Mouse (Mus musculus): ENCODE results near the gene Cir1. TPM values are rescaled to one million over a fixed set of nuclear protein-coding genes. Genes with fewer than 3 reads are reported as not detected.

The Cir1 gene
- polyA plus RNA-seq, 1 experiment = 6.6 TPM

DNA sequence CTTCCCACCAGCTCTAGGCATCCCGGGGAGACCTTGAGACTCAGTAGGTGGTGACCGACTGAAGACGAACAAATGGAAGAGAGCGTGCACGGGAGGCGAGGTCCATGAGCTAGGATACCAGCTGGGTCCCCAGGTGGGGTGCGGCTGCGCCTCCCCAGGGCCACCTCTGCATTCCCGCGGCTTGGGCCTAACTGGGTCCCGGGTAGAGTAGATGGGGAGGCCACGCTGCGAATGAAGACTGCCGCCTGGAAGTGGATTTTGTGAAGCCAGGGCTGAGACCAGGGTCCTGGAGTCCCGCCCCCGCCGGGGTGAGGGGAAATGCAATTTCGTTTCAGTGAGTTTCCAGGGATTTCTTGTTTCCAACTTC lies 34.8 kb downstream of the Cir1 start:
- Histone ChIP-seq H3K36me3 (ENCODE audit: control insufficient read depth, insufficient read depth) (no peaks in the 10 kb centered on the region), H3ac (ENCODE audit: control insufficient read depth, insufficient read length) (no peak overlapping the region), H3K4me3 (no peak overlapping the region), H3K79me2 (ENCODE audit: control insufficient read depth, insufficient read depth) (no peaks in the 10 kb centered on the region), H3K4me2 (ENCODE audit: low read depth) (no peak overlapping the region), H3K27me3 (ENCODE audit: control insufficient read depth, insufficient read depth, insufficient read length) (peaks cover 29% of the 10 kb centered on the region)
- TF ChIP-seq TCF12 (IDR thresholded peaks at IDR 0.05; ENCODE audit: insufficient read depth, poor library complexity, severe bottlenecking) (no peak), CEBPB (IDR thresholded peaks at IDR 0.05; ENCODE audit: insufficient read depth, poor library complexity, severe bottlenecking) (no peak), POLR2AphosphoS2 (IDR thresholded peaks at IDR 0.05; ENCODE audit: insufficient read length, low read depth) (no peak), SRF (IDR thresholded peaks at IDR 0.05; ENCODE audit: control insufficient read depth, insufficient read length, low read depth) (no peak), E2F4 (IDR thresholded peaks at IDR 0.05; ENCODE audit: insufficient read depth) (no peak), USF1 (IDR thresholded peaks at IDR 0.05; ENCODE audit: low read depth) (no peak), MYOG (IDR thresholded peaks at IDR 0.05; ENCODE audit: control insufficient read depth in 1 of 3, insufficient read depth in 1 of 3, insufficient read length in 2 of 3, low read depth in 2 of 3) (no peak), TCF3 (IDR thresholded peaks at IDR 0.05; ENCODE audit: insufficient read length, low read depth) (no peak), POLR2A (IDR thresholded peaks at IDR 0.05; ENCODE audit: insufficient read length, low read depth) (no peak), MAX (IDR thresholded peaks at IDR 0.05; ENCODE audit: low read depth) (no peak), MYOD1 (IDR thresholded peaks at IDR 0.05; ENCODE audit: control insufficient read depth in 1 of 3, insufficient read length in 2 of 3, low read depth in 2 of 3) (no peak), REST (IDR thresholded peaks at IDR 0.05; ENCODE audit: insufficient read depth, insufficient read length) (no peak)

DNA sequence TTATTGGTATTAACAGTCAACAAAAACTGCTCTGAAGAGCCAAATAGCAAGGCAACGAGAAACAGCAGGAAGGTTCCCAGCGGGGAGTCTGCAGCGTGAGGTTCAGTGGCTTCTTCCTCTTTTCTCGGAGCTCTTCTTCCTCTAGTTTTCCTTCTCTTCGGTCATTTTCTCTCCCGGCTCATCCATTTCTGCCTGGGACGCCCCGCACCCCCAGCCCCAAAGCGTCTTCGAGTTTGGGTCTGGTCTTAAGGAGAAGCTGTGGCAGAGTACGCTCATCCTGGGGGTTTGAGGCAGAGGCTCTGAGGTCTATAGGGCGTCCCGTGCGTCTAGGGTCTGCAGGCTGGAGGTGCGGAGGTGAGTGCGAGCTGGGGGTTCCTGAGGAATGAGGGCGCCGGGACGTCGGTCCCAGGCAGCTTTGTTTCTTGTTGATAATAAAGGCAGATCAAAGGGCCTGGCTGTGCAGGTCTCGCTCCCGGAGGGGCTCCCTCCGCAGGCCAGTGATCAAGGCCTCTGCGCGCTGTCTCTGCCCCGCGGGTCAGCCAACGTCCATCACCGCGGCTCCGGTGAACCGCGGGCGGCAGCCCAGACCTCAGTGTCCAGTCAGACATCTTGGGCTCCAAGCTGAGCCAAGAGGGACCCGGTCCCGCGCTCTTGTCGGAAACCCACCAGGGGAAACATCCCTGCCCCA lies 35.3 kb downstream of the Cir1 start:
- Histone ChIP-seq H3K36me3 (ENCODE audit: control insufficient read depth, insufficient read depth) (no peaks in the 10 kb centered on the region), H3K4me3 (no peak overlapping the region), H3K4me2 (ENCODE audit: low read depth) (no peak overlapping the region), H3K27me3 (ENCODE audit: control insufficient read depth, insufficient read depth, insufficient read length) (peaks cover 32% of the 10 kb centered on the region), H3ac (ENCODE audit: control insufficient read depth, insufficient read length) (no peak overlapping the region), H3K79me2 (ENCODE audit: control insufficient read depth, insufficient read depth) (no peaks in the 10 kb centered on the region)
- TF ChIP-seq TCF3 (IDR thresholded peaks at IDR 0.05; ENCODE audit: insufficient read length, low read depth) = no peak
- no peak for TF ChIP-seq TCF12 (IDR thresholded peaks at IDR 0.05; ENCODE audit: insufficient read depth, poor library complexity, severe bottlenecking)
- TF ChIP-seq POLR2A (IDR thresholded peaks at IDR 0.05; ENCODE audit: insufficient read length, low read depth) = no peak
- no peak for TF ChIP-seq USF1 (IDR thresholded peaks at IDR 0.05; ENCODE audit: low read depth)
- TF ChIP-seq MAX (IDR thresholded peaks at IDR 0.05; ENCODE audit: low read depth) = no peak
- TF ChIP-seq MYOD1 (IDR thresholded peaks at IDR 0.05; ENCODE audit: control insufficient read depth in 1 of 3, insufficient read length in 2 of 3, low read depth in 2 of 3) = no peak
- TF ChIP-seq REST (IDR thresholded peaks at IDR 0.05; ENCODE audit: insufficient read depth, insufficient read length) = no peak
- no peak for TF ChIP-seq CEBPB (IDR thresholded peaks at IDR 0.05; ENCODE audit: insufficient read depth, poor library complexity, severe bottlenecking)

DNA sequence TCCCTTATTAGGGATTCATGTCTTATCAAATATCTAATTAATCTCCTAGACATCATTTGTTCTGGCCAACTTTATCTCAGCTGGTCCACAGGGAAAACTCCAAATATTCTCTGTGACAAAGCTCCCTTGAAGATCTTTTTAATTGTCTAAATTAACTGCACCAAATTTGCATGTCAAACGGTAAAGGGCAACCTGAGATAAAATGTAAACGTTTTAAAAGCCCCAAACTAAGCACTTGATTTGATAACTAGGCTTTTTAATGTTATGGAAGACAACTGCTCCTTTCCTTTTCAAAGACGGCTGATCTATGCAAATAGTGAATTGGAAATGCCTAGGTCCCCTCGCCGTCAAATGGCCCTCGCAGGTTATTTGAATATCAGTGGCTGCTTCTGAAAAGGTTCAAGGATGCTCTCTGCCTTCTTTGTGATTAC lies 36.3 kb downstream of the Cir1 start:
- H3K4me2 ChIP-seq (ENCODE audit: low read depth) = no peak overlapping the region
- H3ac ChIP-seq (ENCODE audit: control insufficient read depth, insufficient read length) = no peak overlapping the region
- no peaks in the 10 kb centered on the region for H3K36me3 ChIP-seq (ENCODE audit: control insufficient read depth, insufficient read depth)
- H3K27me3 ChIP-seq (ENCODE audit: control insufficient read depth, insufficient read depth, insufficient read length) = peaks cover 39% of the 10 kb centered on the region
- H3K4me3 ChIP-seq = no peak overlapping the region
- TF ChIP-seq TCF12 (IDR thresholded peaks at IDR 0.05; ENCODE audit: insufficient read depth, poor library complexity, severe bottlenecking) (no peak), USF1 (IDR thresholded peaks at IDR 0.05; ENCODE audit: low read depth) (no peak), MAX (IDR thresholded peaks at IDR 0.05; ENCODE audit: low read depth) (no peak), E2F4 (IDR thresholded peaks at IDR 0.05; ENCODE audit: insufficient read depth) (no peak)
- H3K79me2 ChIP-seq (ENCODE audit: control insufficient read depth, insufficient read depth) = no peaks in the 10 kb centered on the region

DNA sequence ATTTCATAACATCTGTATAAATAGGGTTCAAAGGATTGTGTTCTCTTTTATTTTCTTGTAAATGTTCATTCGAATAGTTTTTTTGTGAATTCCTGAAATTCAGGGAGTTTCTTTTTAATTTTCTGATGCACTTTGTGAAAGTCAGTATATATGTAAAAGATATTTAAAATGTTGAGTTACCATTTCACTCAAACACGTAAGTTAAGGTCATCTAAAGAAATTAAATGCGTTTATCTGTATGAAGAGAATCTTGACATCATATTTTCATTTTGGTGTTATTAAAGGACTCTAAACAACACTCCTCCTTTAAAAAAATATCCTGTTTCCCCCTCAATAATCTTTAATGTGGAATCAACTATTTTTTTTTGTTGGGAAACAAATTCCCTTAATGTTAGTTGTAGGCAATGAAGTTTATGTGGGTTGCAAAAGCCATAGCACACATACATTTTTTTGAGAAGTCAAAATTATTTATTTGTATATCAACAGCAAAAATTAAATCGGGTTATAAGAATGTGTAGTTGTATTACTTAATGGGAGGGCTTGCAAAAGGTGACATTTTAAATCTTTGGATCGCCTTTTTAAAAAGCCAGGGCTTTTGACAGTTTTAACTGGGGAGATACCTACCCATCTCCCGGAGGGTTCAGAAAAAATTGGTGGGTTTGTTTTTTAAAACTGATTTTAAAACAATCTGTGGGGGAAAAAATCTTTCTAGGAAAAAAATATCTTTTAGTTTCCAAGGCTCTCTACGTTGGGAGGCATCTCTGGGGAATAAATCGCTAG lies 37.0 kb downstream of the Cir1 start:
- H3ac ChIP-seq (ENCODE audit: control insufficient read depth, insufficient read length) = no peak overlapping the region
- TF ChIP-seq REST (IDR thresholded peaks at IDR 0.05; ENCODE audit: insufficient read depth, insufficient read length) (no peak), TCF12 (IDR thresholded peaks at IDR 0.05; ENCODE audit: insufficient read depth, poor library complexity, severe bottlenecking) (no peak), MYOG (IDR thresholded peaks at IDR 0.05; ENCODE audit: control insufficient read depth in 1 of 3, insufficient read depth in 1 of 3, insufficient read length in 2 of 3, low read depth in 2 of 3) (no peak), CEBPB (IDR thresholded peaks at IDR 0.05; ENCODE audit: insufficient read depth, poor library complexity, severe bottlenecking) (no peak), POLR2AphosphoS2 (IDR thresholded peaks at IDR 0.05; ENCODE audit: insufficient read length, low read depth) (no peak), POLR2A (IDR thresholded peaks at IDR 0.05; ENCODE audit: insufficient read length, low read depth) (no peak), USF1 (IDR thresholded peaks at IDR 0.05; ENCODE audit: low read depth) (no peak)
- H3K36me3 ChIP-seq (ENCODE audit: control insufficient read depth, insufficient read depth) = no peaks in the 10 kb centered on the region
- peaks cover 39% of the 10 kb centered on the region for H3K27me3 ChIP-seq (ENCODE audit: control insufficient read depth, insufficient read depth, insufficient read length)
- no peaks in the 10 kb centered on the region for H3K79me2 ChIP-seq (ENCODE audit: control insufficient read depth, insufficient read depth)
- H3K4me3 ChIP-seq = no peak overlapping the region
- no peak overlapping the region for H3K4me2 ChIP-seq (ENCODE audit: low read depth)
